Mouse (Mus musculus) adrenal gland, postnatal 14 days (tissue): ENCODE data around the gene Fam89b. TPM values are rescaled to one million over a fixed set of nuclear protein-coding genes. Genes with fewer than 3 reads are reported as not detected.
"Not testable (repeated sequence)": the region's sequence is repeated elsewhere in the genome, so short reads cannot be mapped to it uniquely, and the experiment has no call there.

Source experiments
- DNase-seq: peaks from one replicate; pipeline ENCODE4 v3.0.0; 2021; ENCODE audit warnings: mixed read lengths
- total RNA-seq: library from RNA; stranded (reverse); gene quantifications from 2 replicates; pipeline ENCODE4 v1.2.3, GENCODE M21; 2021

Gene Fam89b
- total RNA-seq, 1 experiment from 2014 or later: 41.3 TPM

DNA sequence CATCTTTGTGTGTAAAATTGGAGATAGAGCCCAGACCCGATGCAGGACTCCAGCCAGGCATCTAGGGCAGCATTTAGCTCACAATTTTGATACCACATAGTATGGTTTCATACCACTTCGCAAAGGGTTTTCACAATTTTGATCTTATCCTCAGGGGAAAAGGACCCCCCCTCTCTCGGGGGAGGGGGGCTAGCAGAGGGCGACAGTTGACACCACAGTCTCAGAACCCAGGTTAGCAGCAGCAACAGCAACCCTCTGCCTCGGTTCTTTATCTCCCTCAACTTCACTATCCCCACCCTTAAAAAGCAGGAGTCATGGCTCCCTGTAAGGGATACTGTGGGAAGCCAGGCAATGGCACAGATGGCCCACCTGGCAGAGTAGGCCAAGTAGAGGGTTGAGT, 16.2 kb downstream of the Fam89b start:
- no peak for DNase-seq

DNA sequence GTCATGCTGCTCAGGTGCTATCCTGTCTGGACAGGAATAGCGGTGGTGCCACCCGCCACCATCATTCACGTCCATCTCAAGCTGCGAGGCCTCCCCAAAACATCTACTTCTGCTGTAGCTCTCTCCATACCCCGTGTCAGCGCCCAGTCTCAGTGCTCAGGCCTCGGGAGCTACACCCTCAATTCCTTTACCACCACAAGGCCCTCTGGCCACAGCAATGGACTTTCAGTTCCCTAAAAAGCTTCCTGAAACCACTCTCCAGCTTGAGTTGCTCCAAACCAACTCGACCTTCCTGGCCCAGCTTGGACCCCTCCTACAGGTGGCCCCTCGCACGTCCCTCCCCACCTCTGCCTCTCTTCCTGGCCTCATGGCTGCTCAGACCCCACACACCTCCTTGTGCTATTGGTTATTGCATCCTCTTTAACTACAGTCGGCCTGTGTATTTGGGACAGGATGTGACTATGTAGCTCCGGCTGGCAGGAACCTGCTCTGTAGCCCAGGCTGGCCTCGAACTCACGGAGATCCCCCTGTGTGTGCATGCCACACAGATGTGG, 17.5 kb downstream of the Fam89b start:
- no peak for DNase-seq

DNA sequence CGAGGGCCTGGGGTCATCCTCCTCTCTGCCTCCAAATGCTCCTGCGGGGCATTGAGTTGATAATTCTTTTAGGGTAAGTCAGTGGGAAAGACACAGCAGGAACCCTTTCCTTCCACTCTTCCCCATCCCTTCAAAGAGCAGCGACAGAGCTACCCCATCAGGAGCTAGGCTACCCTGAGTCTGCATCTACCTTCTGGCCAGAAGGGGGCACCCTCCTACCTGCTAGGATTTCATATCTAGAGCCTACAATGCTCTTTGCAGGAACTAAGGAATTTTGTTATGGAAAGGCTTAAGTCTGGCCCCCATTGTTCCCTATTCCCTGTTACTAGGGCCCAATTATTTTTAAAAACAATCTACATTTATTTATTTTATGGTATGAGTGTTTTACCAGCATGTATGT, 18.2 kb downstream of the Fam89b start:
- DNase-seq: peak; percentile 89

DNA sequence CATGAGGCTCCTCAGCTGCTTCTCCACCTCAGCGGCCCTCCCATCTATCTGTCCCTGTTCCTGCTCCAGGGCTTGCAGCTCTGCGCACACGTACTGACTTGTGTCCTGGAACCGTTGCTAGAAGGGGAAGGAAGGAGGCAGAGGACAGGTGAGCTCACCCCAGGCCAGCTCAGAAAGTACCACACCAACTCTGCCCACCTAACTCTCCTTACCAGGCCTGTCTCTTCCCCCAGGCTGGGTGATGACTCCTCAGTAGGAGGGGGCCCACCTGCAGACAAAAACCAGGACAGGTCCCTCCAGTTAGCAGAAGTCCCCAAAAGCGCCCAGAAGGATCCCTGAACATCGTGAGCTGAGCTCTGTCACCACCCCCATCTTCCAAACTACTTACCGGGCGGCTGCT, 18.9 kb downstream of the Fam89b start:
- no peak for DNase-seq

DNA sequence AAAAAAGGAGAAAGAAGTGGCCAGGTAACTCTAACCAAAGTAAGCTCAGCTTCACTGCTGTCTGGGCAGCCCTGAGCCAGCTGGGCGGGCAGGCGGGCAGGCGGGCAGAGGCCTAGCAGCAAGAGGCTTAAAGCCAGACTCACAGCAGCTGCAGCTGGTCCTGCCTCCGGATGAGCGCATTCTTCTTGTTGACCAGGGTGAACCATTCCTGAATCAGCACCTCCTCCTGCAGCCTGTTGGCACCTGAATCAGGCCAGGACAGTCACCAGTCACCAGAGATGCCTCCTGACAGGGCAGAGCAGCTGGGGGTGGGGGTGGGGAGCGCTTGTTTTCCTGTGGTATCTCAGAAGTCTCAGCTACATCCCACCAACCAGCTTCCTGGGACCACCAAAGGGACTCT, 19.4 kb downstream of the Fam89b start:
- DNase-seq: peak; percentile 3

DNA sequence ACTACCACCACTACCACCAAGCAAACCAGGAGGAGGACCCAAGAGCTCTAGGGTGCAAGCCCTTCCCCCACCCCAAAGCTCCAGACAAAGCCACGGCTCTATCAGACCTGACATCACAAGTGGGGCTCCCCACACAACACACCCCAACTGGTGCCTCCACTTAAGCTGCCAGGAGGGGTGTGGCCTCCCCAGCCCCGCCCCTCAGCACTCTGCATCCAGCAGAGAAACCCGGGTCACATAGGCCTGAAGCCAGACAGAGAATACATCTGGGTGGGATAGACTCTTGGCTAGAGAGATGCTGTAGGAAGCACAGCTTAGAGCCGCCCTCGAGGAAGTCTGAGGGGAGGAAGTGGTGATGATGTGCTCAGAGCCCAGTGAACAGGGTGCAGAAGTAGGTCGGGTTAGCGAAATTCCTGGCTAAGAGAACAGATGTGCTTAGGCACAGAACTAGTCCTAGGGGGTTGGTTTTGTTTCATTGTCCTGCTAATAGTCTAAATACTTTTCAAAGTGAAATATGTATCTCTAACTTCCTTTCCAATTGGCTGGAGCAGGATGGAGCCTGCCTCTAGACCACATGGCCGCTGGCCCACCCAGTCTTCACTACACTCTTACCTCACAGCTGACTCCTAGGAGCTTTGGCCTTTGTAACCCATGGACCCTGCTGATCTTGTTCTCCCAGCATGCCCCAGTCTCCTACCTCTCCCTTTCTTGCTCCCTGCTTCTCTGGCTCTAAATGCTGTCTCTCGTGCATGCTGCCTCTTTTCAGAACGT, 24.5 kb downstream of the Fam89b start:
- peak; percentile 54 for DNase-seq

DNA sequence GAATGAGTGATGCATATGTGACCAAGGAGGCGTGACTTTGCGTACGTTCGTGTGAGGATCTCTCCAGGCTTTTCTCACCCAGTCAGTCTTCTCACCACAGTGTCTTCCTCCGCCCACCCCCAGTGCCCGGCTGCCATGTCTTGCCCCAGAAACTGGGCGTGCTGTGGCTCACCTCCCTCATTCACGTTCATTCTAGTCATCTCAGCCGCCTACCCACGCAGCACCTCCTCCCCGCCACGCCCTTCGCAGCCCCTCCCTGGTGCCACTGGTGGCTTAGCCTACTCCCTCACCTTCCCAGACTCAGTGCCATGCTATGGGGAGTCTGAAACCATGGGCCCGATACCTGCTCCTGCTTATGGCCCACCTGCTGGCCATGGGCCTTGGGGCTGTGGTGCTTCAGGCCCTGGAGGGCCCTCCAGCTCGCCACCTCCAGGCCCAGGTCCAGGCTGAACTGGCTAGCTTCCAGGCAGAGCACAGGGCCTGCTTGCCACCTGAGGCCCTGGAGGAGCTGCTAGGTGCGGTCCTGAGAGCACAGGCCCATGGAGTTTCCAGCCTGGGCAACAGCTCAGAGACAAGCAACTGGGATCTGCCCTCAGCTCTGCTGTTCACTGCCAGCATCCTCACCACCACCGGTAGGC, 25.2 kb downstream of the Fam89b start, which contains the start of gene Kcnk7:
Gene Kcnk7 (plus strand): TSS at position 205 of the 638 bp plus-strand sequence.
- DNase-seq: no peak

DNA sequence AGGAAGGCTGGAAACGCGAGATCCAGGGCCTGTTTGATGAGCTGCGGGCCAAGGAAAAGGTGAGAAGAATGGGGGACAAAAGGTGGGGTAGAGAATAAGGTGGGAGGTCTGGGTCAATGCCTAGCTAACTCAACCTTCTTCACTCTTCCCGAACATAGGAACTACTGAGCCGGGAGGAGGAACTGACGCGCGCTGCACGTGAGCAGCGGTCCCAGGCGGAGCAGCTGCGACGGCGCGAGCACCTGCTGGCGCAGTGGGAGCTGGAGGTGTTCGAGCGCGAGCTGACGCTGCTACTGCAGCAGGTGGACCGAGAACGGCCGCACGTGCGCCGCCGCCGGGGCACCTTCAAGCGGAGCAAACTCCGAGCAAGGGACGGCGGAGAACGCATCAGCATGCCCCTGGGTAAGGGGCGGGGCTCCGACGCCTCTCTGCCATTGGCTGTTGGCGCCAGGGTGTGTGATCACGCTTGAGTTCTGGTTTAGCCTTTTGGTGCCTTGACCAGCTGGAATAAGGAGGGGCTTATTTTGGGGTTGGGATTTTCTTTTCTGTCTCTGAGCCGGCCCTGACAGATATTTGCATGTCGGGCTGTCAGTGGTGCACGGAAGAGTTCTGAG, 33.5 kb downstream of the Fam89b start:
- DNase-seq: no peak

DNA sequence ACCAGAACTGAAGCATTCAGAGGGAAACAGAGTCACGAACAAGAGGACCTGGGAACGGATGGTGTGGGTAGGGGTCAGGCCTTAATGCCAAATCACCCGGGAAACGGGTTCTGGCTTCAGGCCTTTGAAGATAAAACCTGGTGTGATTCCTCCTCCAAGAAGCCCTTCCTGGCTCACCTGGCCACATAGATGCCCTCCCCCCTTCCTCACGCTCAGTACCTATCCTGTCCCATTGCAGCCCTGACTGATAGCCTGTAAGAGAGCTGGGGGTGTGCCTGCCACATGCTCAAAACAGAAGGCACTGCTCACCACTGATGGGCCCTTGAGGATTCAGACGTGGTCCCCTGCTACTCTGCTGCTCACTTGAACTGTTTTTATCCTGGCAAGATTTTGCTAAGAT, 35.7 kb downstream of the Fam89b start:
- no peak for DNase-seq

DNA sequence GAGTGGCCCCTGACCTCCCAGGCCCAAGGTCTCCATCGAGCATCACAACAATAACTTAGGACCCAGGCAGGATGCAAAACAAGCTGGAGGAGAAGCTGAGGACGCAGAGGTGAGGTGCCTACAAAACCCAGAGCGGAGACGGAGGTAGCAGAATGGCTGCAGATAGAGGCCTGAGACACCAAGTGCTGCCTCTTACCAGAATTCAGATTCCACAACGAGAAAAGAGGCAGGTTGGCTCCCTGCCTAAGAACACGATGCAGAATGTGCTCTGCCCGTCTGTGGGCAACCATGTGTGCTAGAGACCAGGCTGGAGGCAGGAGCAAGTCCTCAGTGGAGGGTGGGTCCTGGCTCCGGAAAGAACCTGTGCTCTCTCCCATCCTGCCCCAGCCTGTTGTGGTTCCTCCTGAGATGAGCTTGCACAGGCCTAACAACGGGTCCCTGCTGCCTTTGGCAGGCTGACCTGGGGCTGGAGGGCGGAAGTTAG, 36.5 kb downstream of the Fam89b start:
- DNase-seq: no peak

DNA sequence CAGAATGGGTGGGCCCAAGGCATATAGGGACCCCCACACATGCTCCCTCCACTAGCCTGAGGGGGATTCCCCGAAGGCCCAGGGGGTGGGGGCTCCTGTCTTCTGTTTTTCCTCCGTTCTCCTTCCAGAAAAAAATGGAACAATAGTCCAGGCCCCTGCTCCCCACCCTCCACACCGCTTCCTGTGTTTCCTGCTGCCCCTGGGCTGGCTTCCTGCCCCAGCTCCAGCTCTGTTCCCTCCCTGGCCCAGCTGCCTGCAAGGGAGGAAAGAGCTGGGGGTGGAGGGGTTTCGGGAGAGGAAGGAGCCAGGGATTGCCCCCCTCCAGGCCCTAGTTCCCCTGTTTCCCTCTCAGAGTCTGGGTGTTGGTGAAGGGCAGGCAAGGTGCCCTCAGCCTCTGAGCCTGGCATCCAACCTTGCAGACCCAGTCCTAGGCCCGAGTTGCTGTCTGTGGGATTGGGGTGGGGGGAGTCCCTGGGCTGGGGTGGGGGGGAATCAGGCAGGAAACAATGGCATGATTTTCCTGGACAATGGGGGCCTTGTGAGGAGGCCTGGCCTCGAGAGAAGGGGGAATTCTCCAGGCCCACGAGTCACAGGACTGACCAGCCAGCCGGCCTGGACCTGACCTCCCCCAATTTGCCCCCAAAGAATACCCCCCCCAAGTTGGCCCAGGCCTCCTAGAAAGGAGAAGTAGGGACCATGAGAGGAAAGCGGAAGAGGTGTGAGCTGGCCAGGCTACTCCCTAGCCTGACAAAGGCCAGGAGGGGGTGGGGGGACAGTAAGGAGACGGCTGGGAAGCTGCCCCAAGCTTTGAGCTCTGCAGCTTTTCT, 37.2 kb downstream of the Fam89b start:
- peak; percentile 73 for DNase-seq

DNA sequence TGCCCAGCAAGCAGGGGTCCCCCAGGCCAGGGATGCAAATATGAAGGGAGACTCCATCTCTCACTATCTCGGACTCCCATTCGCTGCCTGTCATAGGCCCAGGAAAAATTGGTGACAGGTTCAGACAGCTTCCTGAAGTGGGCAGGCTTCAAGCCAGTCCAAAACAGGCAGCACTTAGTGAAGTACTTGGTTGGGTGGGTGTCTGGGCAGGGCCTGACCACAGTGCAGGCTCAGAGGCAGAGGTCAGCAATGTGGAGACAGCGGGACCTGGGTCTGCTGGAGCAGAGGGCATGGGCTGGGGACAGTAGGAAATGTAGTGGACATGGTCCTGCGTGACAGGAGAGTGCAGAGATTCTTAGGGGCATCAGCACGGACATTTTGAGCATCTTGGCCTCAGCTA, 37.9 kb downstream of the Fam89b start:
- DNase-seq: no peak

DNA sequence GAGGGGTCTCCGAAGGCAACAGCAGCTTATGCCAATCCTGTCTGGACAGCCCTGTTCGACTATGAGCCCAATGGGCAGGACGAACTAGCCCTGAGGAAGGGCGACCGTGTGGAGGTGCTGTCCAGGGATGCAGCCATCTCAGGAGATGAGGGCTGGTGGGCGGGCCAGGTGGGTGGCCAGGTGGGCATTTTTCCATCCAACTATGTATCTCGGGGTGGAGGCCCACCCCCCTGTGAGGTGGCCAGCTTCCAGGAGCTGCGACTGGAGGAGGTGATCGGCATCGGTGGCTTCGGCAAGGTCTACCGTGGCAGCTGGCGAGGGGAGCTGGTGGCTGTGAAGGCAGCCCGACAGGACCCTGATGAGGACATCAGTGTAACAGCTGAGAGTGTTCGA, 39.1 kb downstream of the Fam89b start:
- DNase-seq: no peak

DNA sequence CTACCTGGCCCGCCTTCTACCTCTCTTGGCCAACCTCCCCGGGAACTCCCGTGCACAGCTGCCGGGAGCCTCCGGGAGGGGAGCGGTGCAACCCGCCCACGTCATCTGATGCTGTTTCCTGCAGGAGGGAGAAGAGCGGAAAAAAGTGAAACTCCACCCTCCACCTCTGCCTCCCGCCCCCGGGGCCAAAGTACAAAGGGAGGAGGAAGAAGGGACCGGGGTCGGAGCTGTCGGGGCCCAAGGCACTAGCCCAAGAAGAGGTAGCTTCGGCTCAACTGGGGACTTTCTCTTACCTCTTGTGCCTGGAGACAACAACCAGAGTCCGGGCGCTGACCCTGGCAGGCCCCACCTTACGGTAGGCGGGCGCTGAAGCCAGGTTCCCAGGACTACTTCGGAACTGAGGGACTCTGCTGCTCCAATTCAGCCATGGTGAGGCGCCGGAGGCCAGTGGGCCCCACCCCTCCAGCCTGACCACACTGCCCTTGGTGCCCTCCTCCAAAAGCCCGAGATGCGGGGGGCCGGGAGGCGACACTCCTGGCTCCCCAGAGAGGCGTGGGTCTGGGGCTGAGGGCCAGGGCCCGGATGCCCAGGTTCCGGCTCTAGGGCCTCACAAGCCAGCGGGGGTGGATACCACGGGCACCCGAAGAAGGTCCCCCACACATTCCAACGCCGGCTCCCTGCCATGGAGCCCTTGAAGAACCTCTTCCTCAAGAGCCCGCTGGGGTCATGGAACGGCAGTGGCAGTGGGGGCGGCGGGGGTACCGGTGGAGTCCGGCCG, 39.7 kb downstream of the Fam89b start:
- DNase-seq: peak; percentile 95

DNA sequence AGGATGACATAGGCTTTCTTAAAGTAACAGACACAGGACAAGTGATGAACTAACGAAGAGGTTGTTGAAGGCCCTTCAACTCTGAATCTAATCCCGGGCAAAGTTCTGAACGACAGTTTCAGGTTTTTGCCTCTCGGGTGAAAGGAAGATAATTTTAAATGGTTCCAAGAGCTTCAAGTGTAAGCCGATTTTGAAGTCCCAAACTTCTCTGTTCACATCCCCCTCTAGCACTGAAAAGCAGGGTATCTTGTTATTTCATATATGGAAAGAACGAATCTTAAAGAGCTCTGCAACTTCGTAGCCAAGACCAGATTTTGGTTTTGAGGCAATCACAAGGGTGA, 40.4 kb downstream of the Fam89b start:
- no peak for DNase-seq

DNA sequence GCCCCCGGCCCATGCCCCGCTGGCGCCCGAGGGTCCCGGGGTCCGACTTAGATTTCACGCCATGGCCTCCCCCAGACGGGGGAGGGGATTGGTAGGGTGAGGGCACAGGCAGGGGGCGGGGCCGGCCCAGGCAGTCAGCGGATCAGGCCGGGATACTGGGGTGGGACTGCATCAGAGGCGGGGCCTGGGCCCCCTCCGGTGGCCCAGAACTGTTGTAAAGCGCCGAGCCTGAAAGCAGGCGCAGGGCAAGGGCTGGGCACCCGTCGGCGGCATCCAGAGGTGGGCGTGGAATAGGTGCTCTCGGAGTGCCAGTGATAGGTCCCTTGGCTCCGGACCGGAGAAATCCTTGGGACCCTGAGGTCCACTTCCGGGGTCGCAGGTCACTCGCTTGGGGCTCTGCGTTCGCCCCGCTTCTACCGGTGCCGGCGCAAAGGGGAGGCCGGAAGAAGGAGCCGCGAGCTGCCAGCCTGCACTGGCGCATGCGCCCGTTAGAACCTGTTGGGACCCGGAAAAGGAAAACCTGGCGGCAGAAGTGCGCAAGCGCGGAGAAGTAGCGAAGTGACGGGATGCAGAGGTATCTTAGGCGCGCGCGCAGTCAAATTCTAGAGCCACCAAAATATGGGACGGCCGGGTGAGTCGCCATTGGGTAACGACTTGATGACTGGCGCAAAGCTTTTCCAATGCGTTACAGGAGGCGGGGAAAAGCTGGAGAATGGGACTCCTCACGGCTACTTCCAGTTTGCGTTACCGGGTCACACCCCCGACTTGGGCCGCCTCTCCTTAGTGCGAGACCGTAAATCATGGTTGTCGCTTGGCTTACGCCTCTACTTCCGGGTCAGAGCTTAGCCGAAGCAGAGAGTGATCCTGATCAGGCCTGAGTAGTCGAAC, 41.0 kb downstream of the Fam89b start, which contains the start of the genes Map3k11 and Pcnx3:
Gene Map3k11 (plus strand): TSS at position 543 of the 888 bp plus-strand sequence.
Gene Pcnx3 (minus strand): TSS at position 709 of the 888 bp plus-strand sequence.
- DNase-seq: peak; percentile 98

DNA sequence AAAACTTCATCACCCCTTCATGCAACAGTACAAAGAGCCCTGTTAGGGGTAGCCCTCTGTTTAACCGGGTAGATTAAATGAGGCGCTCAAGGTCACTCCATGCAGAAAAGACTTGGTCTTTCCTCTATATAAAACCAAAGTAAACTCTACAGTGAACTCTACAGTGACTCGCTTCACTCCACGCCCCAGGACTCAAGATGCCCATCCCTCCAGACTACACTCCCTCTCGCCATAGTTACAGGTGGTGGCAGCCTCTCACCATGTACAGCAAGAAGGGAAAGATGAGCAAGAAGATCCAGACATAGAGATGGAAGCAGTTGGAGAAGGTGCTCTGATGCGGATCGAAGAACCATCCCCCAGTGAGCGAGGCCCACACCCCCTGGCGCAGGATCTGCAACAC, 41.7 kb downstream of the Fam89b start:
- no peak for DNase-seq

DNA sequence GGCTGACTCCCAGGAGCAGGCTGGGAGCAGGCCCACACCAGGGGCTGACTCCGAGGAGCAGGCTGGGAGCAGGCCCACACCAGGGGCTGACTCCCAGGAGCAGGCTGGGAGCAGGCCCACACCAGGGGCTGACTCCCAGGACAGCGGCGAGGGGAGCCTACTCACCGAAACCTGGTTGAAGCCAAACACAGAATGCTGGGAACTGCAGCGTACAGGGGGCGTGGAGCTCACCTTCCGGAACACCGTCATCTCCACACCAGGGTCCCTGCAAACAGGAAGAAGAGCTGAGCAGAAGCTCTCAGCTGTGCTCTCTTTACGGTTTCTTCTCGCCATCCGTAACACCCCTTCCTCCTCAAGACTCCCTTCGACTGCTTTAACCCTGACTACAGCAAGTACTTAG, 42.5 kb downstream of the Fam89b start:
- not testable (repeated sequence) for DNase-seq

DNA sequence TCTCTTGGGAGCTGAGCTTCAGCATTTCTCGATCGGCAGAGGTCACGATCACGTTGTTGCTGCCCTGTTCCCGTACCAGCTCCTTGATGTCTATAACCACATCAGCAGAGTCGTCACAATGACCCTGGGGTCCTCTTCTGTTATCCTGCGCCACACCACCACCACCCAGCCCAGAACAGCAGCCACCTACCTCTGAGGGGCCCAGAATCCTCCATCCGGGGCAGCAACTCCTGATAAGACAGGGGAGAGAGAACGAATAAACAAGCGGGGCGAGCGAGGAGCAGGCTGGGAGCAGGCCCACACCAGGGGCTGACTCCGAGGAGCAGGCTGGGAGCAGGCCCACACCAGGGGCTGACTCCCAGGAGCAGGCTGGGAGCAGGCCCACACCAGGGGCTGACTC, 43.0 kb downstream of the Fam89b start:
- no peak for DNase-seq

DNA sequence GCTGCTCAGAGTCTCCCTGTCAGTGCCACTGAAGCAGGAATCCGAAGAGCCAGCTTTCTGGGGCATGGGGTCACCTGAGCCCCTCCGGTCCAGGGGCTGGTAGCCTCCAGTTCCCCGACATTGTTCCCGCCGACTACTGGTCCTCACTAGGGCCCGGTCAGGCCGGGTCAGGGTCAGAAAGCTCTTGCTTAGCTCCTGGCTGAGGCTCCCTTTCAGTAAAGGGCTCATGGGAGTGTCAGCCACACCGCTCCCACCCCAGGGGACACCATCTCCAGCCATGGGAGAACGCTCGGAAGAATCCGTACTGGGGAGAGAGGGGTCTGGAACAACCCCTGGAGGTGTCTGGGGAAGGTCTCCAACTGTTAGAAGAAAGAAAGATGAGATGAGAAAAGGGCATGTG, 43.6 kb downstream of the Fam89b start:
- no peak for DNase-seq
